In genomic region chr14:122490441-122491328, GRCm38 (mm10) we compare ENCODE assay signal across 9 mouse cellular contexts. TPM values are rescaled to one million over a fixed set of nuclear protein-coding genes. Genes with fewer than 3 reads are reported as not detected.
A peak's percentile ranks its signal among the peaks of the same experiment; 100 is the strongest.
DNase-seq lines count a peak whose midpoint lies in the region; ATAC-seq and TF ChIP-seq lines count a peak whose summit lies in the region.
"Had no signal": no experiment of that assay in that cellular context is flagged by ENCODE, and none has a peak within 500 bp of the region (broad histone marks: within the 10 kb centered on the region; RNA-seq: fewer than 3 reads in every experiment).

Gene Gm10837 (plus strand): TSS chr14:122490586.

- no peak for TF ChIP-seq EP300 in heart, postnatal 0 days (IDR thresholded peaks at IDR 0.05; ENCODE audit: low read depth)

- H3K4me2 ChIP-seq in kidney, embryonic 16.5 days (replicated peaks; ENCODE audit: low read depth, low read length) = peak within 1 kb of the TSS; percentile 30
- no peak within 1 kb of the TSS; the same call in 1 of the 2 replicates for H3K4me2 ChIP-seq in heart, postnatal 0 days (ENCODE audit: low read depth, low read length)
- peak within 1 kb of the TSS; percentile 53 for H3K4me2 ChIP-seq in midbrain, embryonic 12.5 days (replicated peaks)

- H3K9me3 ChIP-seq in kidney, embryonic 16.5 days (ENCODE audit: low read length) = peaks cover 3% of the 10 kb centered on the region; the same call in 1 of the 2 replicates
- 0 out of 2 replicates have a peak, but pooled peaks cover 5% of the 10 kb centered on the region for H3K9me3 ChIP-seq in heart, postnatal 0 days (replicated peaks; ENCODE audit: control insufficient read depth, low read length)
- H3K9me3 ChIP-seq in midbrain, embryonic 12.5 days = peaks cover 4% of the 10 kb centered on the region; the same call in 1 of the 2 replicates

- H3K27me3 ChIP-seq in kidney, embryonic 16.5 days (ENCODE audit: insufficient read depth, low read length) = peaks cover 65% of the 10 kb centered on the region
- peaks cover 75% of the 10 kb centered on the region for H3K27me3 ChIP-seq in heart, postnatal 0 days (ENCODE audit: control insufficient read depth, insufficient read depth, low read length)
- peaks cover 52% of the 10 kb centered on the region for H3K27me3 ChIP-seq in midbrain, embryonic 12.5 days

- peak within 1 kb of the TSS; percentile 32 for H3K4me3 ChIP-seq in kidney, embryonic 16.5 days (ENCODE audit: low read length)
- peak within 1 kb of the TSS; percentile 14; the same call in 1 of the 2 replicates for H3K4me3 ChIP-seq in heart, postnatal 0 days (ENCODE audit: low read depth, low read length)
- peak within 1 kb of the TSS; percentile 38 for H3K4me3 ChIP-seq in midbrain, embryonic 12.5 days

- DNase-seq in kidney, postnatal 25 days = no peak
- DNase-seq in cerebellum, adult 9-10 months = peak; percentile 73
- no peak for DNase-seq in heart, postnatal 0 days (ENCODE audit: low spot score)
- no peak for DNase-seq in adrenal gland, postnatal 10 days
- DNase-seq in thymus, postnatal 4 days = no peak
- DNase-seq in adrenal gland, adult 2 months = no peak

- no peak within 1 kb of the TSS for H3K27ac ChIP-seq in kidney, embryonic 16.5 days (ENCODE audit: low read length)
- H3K27ac ChIP-seq in heart, postnatal 0 days (ENCODE audit: low read depth) = no peak within 1 kb of the TSS
- 0 out of 2 replicates have a peak within 1 kb of the TSS, but pooled peaks have one; percentile 35 for H3K27ac ChIP-seq in midbrain, embryonic 12.5 days (replicated peaks)

- peaks cover 4% of the 10 kb centered on the region; the same call in 1 of the 2 replicates for H3K4me1 ChIP-seq in kidney, embryonic 16.5 days (ENCODE audit: insufficient read depth, low read length)
- no peaks in the 10 kb centered on the region for H3K4me1 ChIP-seq in heart, postnatal 0 days (ENCODE audit: control insufficient read depth, insufficient read depth)
- peaks cover 20% of the 10 kb centered on the region for H3K4me1 ChIP-seq in midbrain, embryonic 12.5 days

- no peaks in the 10 kb centered on the region for H3K36me3 ChIP-seq in kidney, embryonic 16.5 days (ENCODE audit: insufficient read depth, low read length)
- H3K36me3 ChIP-seq in heart, postnatal 0 days (replicated peaks; ENCODE audit: control insufficient read depth, insufficient read depth, low read length) = no peaks in the 10 kb centered on the region
- no peaks in the 10 kb centered on the region for H3K36me3 ChIP-seq in midbrain, embryonic 12.5 days

- no peak for TF ChIP-seq CTCF in heart, postnatal 0 days (IDR thresholded peaks at IDR 0.05; ENCODE audit: low read depth)

- WGBS in kidney, embryonic 16.5 days = 2% methylated on average over 51 of the region's 51 CpGs
- 3% methylated on average over 45 of the region's 51 CpGs for WGBS in heart, postnatal 0 days
- 1% methylated on average over 49 of the region's 51 CpGs for WGBS in midbrain, embryonic 12.5 days

- ATAC-seq in kidney, embryonic 16.5 days (ENCODE audit: low FRiP score, low TSS enrichment) = peak; percentile 63
- no peak; the same call in 1 of the 2 replicates for ATAC-seq in heart, postnatal 0 days (ENCODE audit: insufficient read depth, low read depth)
- ATAC-seq in midbrain, embryonic 12.5 days (ENCODE audit: low FRiP score, low read depth) = peak; percentile 82

- no peak within 1 kb of the TSS for H3K9ac ChIP-seq in kidney, embryonic 16.5 days (replicated peaks; ENCODE audit: low read length)
- H3K9ac ChIP-seq in heart, postnatal 0 days (replicated peaks; ENCODE audit: low read depth, low read length) = no peak within 1 kb of the TSS
- 0 out of 2 replicates have a peak within 1 kb of the TSS, but pooled peaks have one; percentile 28 for H3K9ac ChIP-seq in midbrain, embryonic 12.5 days (replicated peaks)

RNA-seq across cellular contexts. Expression of gene Gm10837, which starts in this region (rescaled TPM):
- not detected in 2 replicates for polyA plus RNA-seq in kidney, embryonic 16.5 days (2015; fragmentation: Nextera tagmentation; extraction: Ambion mirVana)
- not detected in 2 replicates for total RNA-seq in heart, postnatal 0 days (2014; rRNA removed; ENCODE audit: low replicate concordance)
- polyA plus RNA-seq in heart, postnatal 0 days (2015; fragmentation: Nextera tagmentation; extraction: Ambion mirVana) = not detected in 2 replicates
- 0.31 and 0.68 TPM in 2 replicates for polyA plus RNA-seq in midbrain, embryonic 12.5 days (2016; fragmentation: Nextera tagmentation; extraction: Ambion mirVana)
- not detected for total RNA-seq in adrenal gland, postnatal 10 days (2021)
- not detected for total RNA-seq in adrenal gland, adult 2 months (2021)
- polyA plus RNA-seq in adrenal gland, adult 2 months (2012; rRNA removed) = not detected in 2 replicates
- total RNA-seq: left cerebral cortex, postnatal 10 days had no signal

Comparison
In these comparisons a context has a peak if more than half of its experiments do, and no peak if none do; other contexts are left out.
1. Peak in ATAC-seq, H3K4me3 ChIP-seq and H3K4me2 ChIP-seq in kidney, embryonic 16.5 days; RNA of the gene not detected or under 1 TPM.
2. Peak in ATAC-seq, H3K4me3 ChIP-seq, H3K27ac ChIP-seq, H3K9ac ChIP-seq and H3K4me2 ChIP-seq in midbrain, embryonic 12.5 days; RNA of the gene not detected or under 1 TPM.